Mouse (Mus musculus): ENCODE measurements around the gene Elk4. TPM values are rescaled to one million over a fixed set of nuclear protein-coding genes. Genes with fewer than 3 reads are reported as not detected.

The Elk4 gene
- polyA plus RNA-seq, 1 experiment from 2014 or later = 22.0 TPM

GRCm38 (mm10) chr1:132007828-132008827 lies 721 bp downstream of the Elk4 start:
- Histone ChIP-seq H3K36me3 (ENCODE audit: insufficient read depth, low read length) (no peaks in the 10 kb centered on the region), H3K9me3 (replicated peaks; ENCODE audit: low read length) (no peaks in the 10 kb centered on the region), H3K27me3 (ENCODE audit: insufficient read depth, low read length) (no peaks in the 10 kb centered on the region), H3K4me1 (replicated peaks; ENCODE audit: insufficient read depth, low read length) (peaks cover 22% of the 10 kb centered on the region; the same call in 1 of the 2 replicates), H3K27ac (peak overlapping the region; percentile 100), H3K9ac (ENCODE audit: low read depth, low read length) (peak overlapping the region; percentile 96), H3K4me3 (replicated peaks; ENCODE audit: low read depth, low read length) (peak overlapping the region; percentile 81), H3K4me2 (ENCODE audit: low read length) (peak overlapping the region; percentile 78)
- ATAC-seq (replicated peaks; ENCODE audit: low FRiP score, low read depth) (peak; percentile 92), DNase-seq (ENCODE audit: low spot score) (peak; percentile 93)
- no peak for TF ChIP-seq CTCF (IDR thresholded peaks at IDR 0.05; ENCODE audit: low read depth)
- under 1% methylated on average over 62 of the region's 72 CpGs for WGBS

GRCm38 (mm10) chr1:132008881-132009644 lies 1.7 kb downstream of the Elk4 start:
- no peaks in the 10 kb centered on the region for H3K9me3 ChIP-seq (replicated peaks; ENCODE audit: low read length)
- TF ChIP-seq CTCF (IDR thresholded peaks at IDR 0.05; ENCODE audit: low read depth) = no peak
- peak overlapping the region; percentile 78 for H3K4me2 ChIP-seq (ENCODE audit: low read length)
- peak overlapping the region; percentile 96 for H3K9ac ChIP-seq (ENCODE audit: low read depth, low read length)
- peaks cover 22% of the 10 kb centered on the region; the same call in 1 of the 2 replicates for H3K4me1 ChIP-seq (replicated peaks; ENCODE audit: insufficient read depth, low read length)
- no peaks in the 10 kb centered on the region for H3K36me3 ChIP-seq (ENCODE audit: insufficient read depth, low read length)
- H3K4me3 ChIP-seq (replicated peaks; ENCODE audit: low read depth, low read length) = peak overlapping the region; percentile 81
- H3K27ac ChIP-seq = peak overlapping the region; percentile 100
- no peak for ATAC-seq (replicated peaks; ENCODE audit: low FRiP score, low read depth)
- WGBS = 26% methylated on average over 8 of the region's 8 CpGs
- no peak for DNase-seq (ENCODE audit: low spot score)
- no peaks in the 10 kb centered on the region for H3K27me3 ChIP-seq (ENCODE audit: insufficient read depth, low read length)

DNA sequence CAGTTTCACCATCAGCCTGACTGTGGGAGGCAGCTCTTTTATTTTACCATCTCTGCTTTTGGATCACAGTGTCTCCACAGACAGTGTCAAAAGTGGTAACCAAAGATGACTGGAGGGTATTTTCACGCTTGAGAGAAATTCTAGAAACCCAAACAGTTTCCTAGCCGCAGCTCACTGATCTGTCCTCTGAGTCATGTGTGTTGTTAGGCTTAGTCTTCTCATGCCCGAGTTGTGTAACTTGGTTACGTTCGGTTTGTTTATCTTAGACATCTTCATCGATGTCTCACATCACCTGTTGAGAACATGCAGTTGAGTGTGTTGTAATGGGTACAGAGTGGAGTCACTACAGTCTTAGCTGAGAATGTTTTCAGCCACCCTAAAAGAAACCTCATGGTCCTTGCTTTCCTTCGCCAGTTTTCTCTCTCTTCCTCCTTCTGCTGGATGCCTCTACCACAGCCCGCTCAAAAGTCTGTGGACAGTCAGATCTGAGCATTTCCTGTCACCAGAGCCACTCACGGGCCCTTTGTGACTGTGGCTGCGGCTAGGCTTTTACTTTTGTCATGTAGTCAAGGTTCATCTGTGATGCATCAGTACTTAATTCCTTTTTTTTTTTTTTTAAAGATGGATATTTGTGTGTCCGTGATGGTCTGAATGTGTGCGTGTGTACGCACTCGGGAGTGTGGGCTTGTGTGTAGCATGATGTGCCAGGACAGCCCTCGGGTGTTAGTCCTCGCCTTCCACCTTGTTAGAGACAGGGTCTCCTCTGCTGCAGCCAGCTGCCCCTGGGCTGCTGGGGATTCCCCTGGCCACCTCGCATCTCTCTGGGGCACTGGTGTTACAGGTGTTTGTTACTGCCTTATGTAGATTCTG lies 3.5 kb downstream of the Elk4 start:
- Histone ChIP-seq H3K36me3 (ENCODE audit: insufficient read depth, low read length) (0 out of 2 replicates have a peak, but pooled peaks cover 6% of the 10 kb centered on the region), H3K4me1 (replicated peaks; ENCODE audit: insufficient read depth, low read length) (peaks cover 22% of the 10 kb centered on the region; the same call in 1 of the 2 replicates), H3K9ac (ENCODE audit: low read depth, low read length) (no peak overlapping the region), H3K4me2 (ENCODE audit: low read length) (no peak overlapping the region), H3K27me3 (ENCODE audit: insufficient read depth, low read length) (no peaks in the 10 kb centered on the region), H3K4me3 (replicated peaks; ENCODE audit: low read depth, low read length) (no peak overlapping the region), H3K9me3 (replicated peaks; ENCODE audit: low read length) (no peaks in the 10 kb centered on the region), H3K27ac (no peak overlapping the region)
- ATAC-seq (replicated peaks; ENCODE audit: low FRiP score, low read depth) (no peak), DNase-seq (ENCODE audit: low spot score) (peak; percentile 37)
- no peak for TF ChIP-seq CTCF (IDR thresholded peaks at IDR 0.05; ENCODE audit: low read depth)
- WGBS = 71% methylated on average over 17 of the region's 17 CpGs

- no peak for TF ChIP-seq CTCF (IDR thresholded peaks at IDR 0.05; ENCODE audit: low read depth)
- Histone ChIP-seq H3K9ac (ENCODE audit: low read depth, low read length) (no peak overlapping the region), H3K9me3 (replicated peaks; ENCODE audit: low read length) (no peaks in the 10 kb centered on the region), H3K4me2 (ENCODE audit: low read length) (no peak overlapping the region), H3K36me3 (ENCODE audit: insufficient read depth, low read length) (peaks cover 10% of the 10 kb centered on the region; the same call in 1 of the 2 replicates), H3K4me1 (replicated peaks; ENCODE audit: insufficient read depth, low read length) (peaks cover 18% of the 10 kb centered on the region; the same call in 1 of the 2 replicates), H3K4me3 (replicated peaks; ENCODE audit: low read depth, low read length) (no peak overlapping the region), H3K27me3 (ENCODE audit: insufficient read depth, low read length) (no peaks in the 10 kb centered on the region), H3K27ac (no peak overlapping the region)
- 79% methylated on average over 2 of the region's 2 CpGs for WGBS
- no peak for DNase-seq (ENCODE audit: low spot score)
- ATAC-seq (replicated peaks; ENCODE audit: low FRiP score, low read depth) = no peak
These were observed 4.4 kb downstream of the Elk4 start for GRCm38 (mm10) chr1:132011785-132012184.

GRCm38 (mm10) chr1:132012861-132013260 lies 5.5 kb downstream of the Elk4 start:
- TF ChIP-seq CTCF (IDR thresholded peaks at IDR 0.05; ENCODE audit: low read depth) = no peak
- H3K4me1 ChIP-seq (replicated peaks; ENCODE audit: insufficient read depth, low read length) = peaks cover 17% of the 10 kb centered on the region; the same call in 1 of the 2 replicates
- H3K9ac ChIP-seq (ENCODE audit: low read depth, low read length) = no peak overlapping the region
- DNase-seq (ENCODE audit: low spot score) (no peak), ATAC-seq (replicated peaks; ENCODE audit: low FRiP score, low read depth) (no peak)
- H3K36me3 ChIP-seq (ENCODE audit: insufficient read depth, low read length) = peaks cover 16% of the 10 kb centered on the region; the same call in 1 of the 2 replicates
- 87% methylated on average over 8 of the region's 8 CpGs for WGBS
- no peak overlapping the region for H3K4me2 ChIP-seq (ENCODE audit: low read length)
- no peak overlapping the region for H3K27ac ChIP-seq
- H3K27me3 ChIP-seq (ENCODE audit: insufficient read depth, low read length) = no peaks in the 10 kb centered on the region
- no peak overlapping the region for H3K4me3 ChIP-seq (replicated peaks; ENCODE audit: low read depth, low read length)
- no peaks in the 10 kb centered on the region for H3K9me3 ChIP-seq (replicated peaks; ENCODE audit: low read length)

All from kidney, postnatal 0 days (tissue).